Mouse (Mus musculus) forebrain, embryonic 13.5 days (tissue): ENCODE results near the gene Kcnt2. TPM values are rescaled to one million over a fixed set of nuclear protein-coding genes. Genes with fewer than 3 reads are reported as not detected.

Experiments
- ATAC-seq: fragments of 200-750 bp; cut with Nextera tagmentation; 2 replicates; pipeline ENCODE4 v1.8.0; 2017
- H3K27ac ChIP-seq: fragments of 300-500 bp; sonication (generic); 2 replicates; pipeline ENCODE4 v1.5.1; 2015; ENCODE audit warnings: inconsistent platforms, mild to moderate bottlenecking, moderate library complexity
- H3K27me3 ChIP-seq: fragments of 300-500 bp; sonication (generic); 2 replicates; pipeline ENCODE4 v1.6.1; 2015; ENCODE audit warnings: mild to moderate bottlenecking, inconsistent platforms
- H3K36me3 ChIP-seq: fragments of 300-500 bp; sonication (generic); 2 replicates; pipeline ENCODE4 v1.6.1; 2015; ENCODE audit warnings: mild to moderate bottlenecking, inconsistent platforms; ENCODE audit not compliant: poor library complexity, severe bottlenecking
- H3K4me1 ChIP-seq: fragments of 300-500 bp; sonication (generic); 2 replicates; pipeline ENCODE4 v1.6.1; 2015; ENCODE audit warnings: inconsistent platforms
- H3K4me2 ChIP-seq: fragments of 300-500 bp; sonication (generic); 2 replicates; pipeline ENCODE4 v1.6.1; 2015; ENCODE audit warnings: inconsistent platforms, mild to moderate bottlenecking, moderate library complexity
- H3K4me3 ChIP-seq: fragments of 300-500 bp; sonication (generic); 2 replicates; pipeline ENCODE4 v1.5.1; 2015; ENCODE audit warnings: mild to moderate bottlenecking, inconsistent platforms
- H3K9ac ChIP-seq: fragments of 300-500 bp; sonication (generic); 2 replicates; pipeline ENCODE4 v1.6.1; 2015; ENCODE audit warnings: mild to moderate bottlenecking, inconsistent platforms
- H3K9me3 ChIP-seq: fragments of 300-500 bp; sonication (generic); replicated peaks from 2 replicates; pipeline ENCODE4 v1.6.1; 2016; ENCODE audit warnings: inconsistent platforms
- WGBS: fragments of 180-500 bp; shearing (Covaris S2); methylation state at CpG from one replicate; pipeline ENCODE4 v1.1.7; 2015; 5-methylcytosine and 5-hydroxymethylcytosine counted together
- polyA plus RNA-seq: library from polyadenylated mRNA; unstranded; fragments of >200 nt; fragmentation: Nextera tagmentation; extraction: Ambion mirVana; gene quantifications from 2 replicates; pipeline ENCODE4 v1.2.1, GENCODE M21; 2015

The Kcnt2 gene
- 1.5 and 2.0 TPM in 2 replicates for polyA plus RNA-seq

GRCm38 (mm10) chr1:140245876-140246597, at the start of gene Kcnt2:
TSS of gene Kcnt2 (plus strand) at chr1:140246158.
- H3K4me1 ChIP-seq: peaks cover 7% of the 10 kb centered on the region; the same call in 1 of the 2 replicates
- H3K4me3 ChIP-seq: peak within 1 kb of the TSS; percentile 58
- 1% methylated on average over 21 of the region's 21 CpGs for WGBS
- no peaks in the 10 kb centered on the region for H3K9me3 ChIP-seq
- H3K36me3 ChIP-seq: no peaks in the 10 kb centered on the region
- no peaks in the 10 kb centered on the region for H3K27me3 ChIP-seq
- H3K4me2 ChIP-seq: peak within 1 kb of the TSS; percentile 75
- H3K27ac ChIP-seq: no peak within 1 kb of the TSS
- H3K9ac ChIP-seq: peak within 1 kb of the TSS; percentile 68
- peak; percentile 75 for ATAC-seq

- Histone ChIP-seq H3K4me3 (no peak overlapping the region), H3K4me2 (no peak overlapping the region), H3K9me3 (no peaks in the 10 kb centered on the region), H3K4me1 (no peaks in the 10 kb centered on the region), H3K36me3 (no peaks in the 10 kb centered on the region), H3K9ac (no peak overlapping the region), H3K27ac (no peak overlapping the region), H3K27me3 (no peaks in the 10 kb centered on the region)
- ATAC-seq: no peak
- WGBS: 84% methylated on average over 2 of the region's 2 CpGs
These were observed 40.6 kb upstream of the Kcnt2 start for GRCm38 (mm10) chr1:140205329-140205728.

- Histone ChIP-seq H3K4me2 (no peak overlapping the region), H3K4me1 (no peaks in the 10 kb centered on the region), H3K9me3 (no peaks in the 10 kb centered on the region), H3K36me3 (no peaks in the 10 kb centered on the region), H3K27me3 (no peaks in the 10 kb centered on the region), H3K27ac (no peak overlapping the region), H3K9ac (no peak overlapping the region), H3K4me3 (no peak overlapping the region)
- WGBS: 50% methylated on average over 2 of the region's 3 CpGs
- no peak for ATAC-seq
These were observed 20.7 kb upstream of the Kcnt2 start for GRCm38 (mm10) chr1:140225221-140225620.

- no peaks in the 10 kb centered on the region for H3K9me3 ChIP-seq
- no peaks in the 10 kb centered on the region for H3K27me3 ChIP-seq
- no peaks in the 10 kb centered on the region for H3K4me1 ChIP-seq
- H3K4me3 ChIP-seq: no peak overlapping the region
- no peaks in the 10 kb centered on the region for H3K36me3 ChIP-seq
- WGBS: 82% methylated on average over 8 of the region's 8 CpGs
- ATAC-seq: no peak
- no peak overlapping the region for H3K9ac ChIP-seq
- H3K27ac ChIP-seq: no peak overlapping the region
- H3K4me2 ChIP-seq: no peak overlapping the region
These were observed 19.3 kb upstream of the Kcnt2 start for GRCm38 (mm10) chr1:140226673-140227072.

GRCm38 (mm10) chr1:140245465-140245864, 493 bp upstream of the Kcnt2 start:
- peak; percentile 99 for ATAC-seq
- H3K36me3 ChIP-seq: no peaks in the 10 kb centered on the region

GRCm38 (mm10) chr1:140264696-140265095, 18.7 kb downstream of the Kcnt2 start:
- WGBS: 86% methylated on average over 3 of the region's 3 CpGs
- ATAC-seq: no peak
- no peaks in the 10 kb centered on the region for H3K9me3 ChIP-seq
- H3K27me3 ChIP-seq: no peaks in the 10 kb centered on the region
- no peak overlapping the region for H3K27ac ChIP-seq
- H3K4me3 ChIP-seq: no peak overlapping the region
- H3K4me1 ChIP-seq: 0 out of 2 replicates have a peak, but pooled peaks cover 5% of the 10 kb centered on the region
- no peak overlapping the region for H3K9ac ChIP-seq
- no peaks in the 10 kb centered on the region for H3K36me3 ChIP-seq
- H3K4me2 ChIP-seq: no peak overlapping the region

More at GRCm38 (mm10) chr1:140245465-140245864, 493 bp upstream of the Kcnt2 start:
- H3K9ac ChIP-seq: peak overlapping the region; percentile 68
- H3K4me3 ChIP-seq: peak overlapping the region; percentile 58
- no peak overlapping the region for H3K27ac ChIP-seq
- H3K4me2 ChIP-seq: peak overlapping the region; percentile 75
- H3K9me3 ChIP-seq: no peaks in the 10 kb centered on the region
- H3K27me3 ChIP-seq: no peaks in the 10 kb centered on the region
- peaks cover 7% of the 10 kb centered on the region; the same call in 1 of the 2 replicates for H3K4me1 ChIP-seq
- 0% methylated on average over 17 of the region's 17 CpGs for WGBS

- Histone ChIP-seq H3K4me3 (no peak overlapping the region), H3K4me1 (0 out of 2 replicates have a peak, but pooled peaks cover 5% of the 10 kb centered on the region), H3K36me3 (no peaks in the 10 kb centered on the region), H3K27ac (no peak overlapping the region), H3K4me2 (no peak overlapping the region), H3K9me3 (no peaks in the 10 kb centered on the region), H3K9ac (no peak overlapping the region), H3K27me3 (no peaks in the 10 kb centered on the region)
- ATAC-seq: peak; percentile 48; the same call in 1 of the 2 replicates
- WGBS: 75% methylated on average over 5 of the region's 5 CpGs
These were observed 20.1 kb downstream of the Kcnt2 start for GRCm38 (mm10) chr1:140266047-140266446.

- H3K27ac ChIP-seq: no peak overlapping the region
- WGBS: 46% methylated on average over 8 of the region's 8 CpGs
- H3K9ac ChIP-seq: no peak overlapping the region
- ATAC-seq: no peak
- H3K4me3 ChIP-seq: no peak overlapping the region
- no peak overlapping the region for H3K4me2 ChIP-seq
- H3K9me3 ChIP-seq: no peaks in the 10 kb centered on the region
- H3K36me3 ChIP-seq: no peaks in the 10 kb centered on the region
- H3K4me1 ChIP-seq: 0 out of 2 replicates have a peak, but pooled peaks cover 5% of the 10 kb centered on the region
- H3K27me3 ChIP-seq: no peaks in the 10 kb centered on the region
These were observed 20.8 kb downstream of the Kcnt2 start for GRCm38 (mm10) chr1:140266643-140267286.

- WGBS: 56% methylated on average over 2 of the region's 2 CpGs
- ATAC-seq: no peak
These were observed 21.3 kb downstream of the Kcnt2 start for GRCm38 (mm10) chr1:140267288-140267687.

GRCm38 (mm10) chr1:140273624-140274023, 27.7 kb downstream of the Kcnt2 start:
- Histone ChIP-seq H3K27me3 (no peaks in the 10 kb centered on the region), H3K9me3 (no peaks in the 10 kb centered on the region), H3K9ac (no peak overlapping the region), H3K36me3 (no peaks in the 10 kb centered on the region), H3K4me1 (no peaks in the 10 kb centered on the region), H3K4me2 (no peak overlapping the region), H3K27ac (no peak overlapping the region), H3K4me3 (no peak overlapping the region)
- no peak for ATAC-seq
- 83% methylated on average over 3 of the region's 3 CpGs for WGBS

More at GRCm38 (mm10) chr1:140267288-140267687, 21.3 kb downstream of the Kcnt2 start:
- no peaks in the 10 kb centered on the region for H3K36me3 ChIP-seq
- no peaks in the 10 kb centered on the region for H3K9me3 ChIP-seq
- no peak overlapping the region for H3K9ac ChIP-seq
- H3K4me2 ChIP-seq: no peak overlapping the region
- no peak overlapping the region for H3K4me3 ChIP-seq
- no peak overlapping the region for H3K27ac ChIP-seq
- no peaks in the 10 kb centered on the region for H3K27me3 ChIP-seq
- 0 out of 2 replicates have a peak, but pooled peaks cover 5% of the 10 kb centered on the region for H3K4me1 ChIP-seq

- Histone ChIP-seq H3K9me3 (no peaks in the 10 kb centered on the region), H3K4me1 (no peaks in the 10 kb centered on the region), H3K27ac (no peak overlapping the region), H3K4me3 (no peak overlapping the region), H3K27me3 (no peaks in the 10 kb centered on the region), H3K9ac (no peak overlapping the region), H3K4me2 (no peak overlapping the region), H3K36me3 (no peaks in the 10 kb centered on the region)
- no peak for ATAC-seq
These were observed 29.9 kb downstream of the Kcnt2 start for GRCm38 (mm10) chr1:140275813-140276212.

GRCm38 (mm10) chr1:140293140-140293539, 47.2 kb downstream of the Kcnt2 start:
- ATAC-seq: no peak
- no peak overlapping the region for H3K4me2 ChIP-seq

More at GRCm38 (mm10) chr1:140293140-140293539, 47.2 kb downstream of the Kcnt2 start:
- Histone ChIP-seq H3K27me3 (no peaks in the 10 kb centered on the region), H3K4me1 (no peaks in the 10 kb centered on the region), H3K4me3 (no peak overlapping the region), H3K9ac (no peak overlapping the region), H3K27ac (no peak overlapping the region), H3K9me3 (no peaks in the 10 kb centered on the region), H3K36me3 (no peaks in the 10 kb centered on the region)
- 36% methylated on average over 3 of the region's 3 CpGs for WGBS
